Mouse (Mus musculus) heart, adult 11 months (tissue): ENCODE data around the gene Ocm.
A peak's percentile ranks its signal among the peaks of the same experiment; 100 is the strongest.
"Not testable (repeated sequence)": the region's sequence is repeated elsewhere in the genome, so short reads cannot be mapped to it uniquely, and the experiment has no call there.

Experiments used
- DNase-seq: peaks from one replicate; pipeline ENCODE4 v3.0.0; 2022

The Ocm gene

GRCm38 (mm10) chr5:144026620-144027263, at the start of gene Ocm:
TSS of gene Ocm (minus strand) at chr5:144026670.
- DNase-seq: no peak

DNA sequence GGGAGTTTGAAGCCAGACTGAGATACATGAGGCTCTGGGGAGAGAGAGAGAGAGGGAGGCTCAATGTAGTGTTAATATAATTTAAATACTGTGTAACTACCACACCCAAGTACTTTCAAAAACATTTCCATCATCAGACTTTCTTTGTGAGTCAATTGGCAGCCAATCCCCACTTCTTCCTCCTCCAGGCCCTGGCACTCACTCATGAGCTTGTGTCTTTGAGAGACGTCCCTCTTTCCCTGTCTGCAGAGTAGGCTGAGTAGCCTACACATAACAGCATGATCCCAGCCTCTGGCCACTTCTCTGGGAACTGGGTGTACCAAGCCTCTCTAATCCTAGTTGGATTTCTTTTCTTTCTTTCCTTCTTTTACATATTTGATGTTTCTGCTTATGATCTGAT, 44.8 kb upstream of the Ocm start:
- DNase-seq: no peak

DNA sequence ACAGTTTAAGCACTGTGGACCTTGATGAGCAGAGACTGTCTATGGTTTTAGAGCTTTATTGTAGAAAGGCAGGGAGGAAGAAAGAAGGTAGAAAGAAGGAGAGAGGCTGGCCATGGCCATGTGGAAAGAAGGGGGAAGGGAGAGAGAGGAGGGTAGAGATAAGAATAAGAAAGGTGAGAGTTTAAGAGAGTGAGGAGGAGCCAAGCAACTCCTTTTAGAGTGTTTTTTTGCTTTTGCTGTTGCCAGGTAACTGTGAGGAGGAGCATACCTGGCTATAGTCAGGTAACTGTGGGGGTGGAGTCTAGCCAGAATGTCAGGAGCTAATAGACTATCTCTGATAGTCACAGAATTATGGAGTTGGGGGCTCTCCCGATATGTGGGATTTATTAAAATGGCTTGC, 43.6 kb upstream of the Ocm start:
- no peak for DNase-seq

GRCm38 (mm10) chr5:144066036-144066435, 39.6 kb upstream of the Ocm start:
- DNase-seq: no peak

GRCm38 (mm10) chr5:144064093-144064492, 37.6 kb upstream of the Ocm start:
- DNase-seq: no peak

DNA sequence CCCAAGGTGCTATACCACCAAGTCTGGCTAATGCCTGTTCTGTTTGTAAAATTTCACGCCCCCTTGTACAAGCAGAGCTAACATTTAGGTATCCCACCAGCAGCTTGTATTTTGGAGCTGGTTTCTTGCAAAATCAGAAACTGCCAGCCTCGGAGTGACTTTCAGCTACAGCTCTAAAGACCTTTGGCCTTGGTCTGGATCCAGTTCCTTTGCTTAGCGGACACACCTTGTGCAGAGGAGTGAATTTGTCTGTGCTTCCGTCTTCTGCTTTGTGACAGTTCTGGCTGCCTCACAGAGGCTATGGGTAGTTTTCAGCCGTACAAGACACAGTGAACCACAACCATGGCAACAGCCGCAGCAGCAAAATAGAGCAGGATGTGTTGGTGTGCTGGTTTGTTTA, 27.9 kb upstream of the Ocm start:
- DNase-seq: no peak

DNA sequence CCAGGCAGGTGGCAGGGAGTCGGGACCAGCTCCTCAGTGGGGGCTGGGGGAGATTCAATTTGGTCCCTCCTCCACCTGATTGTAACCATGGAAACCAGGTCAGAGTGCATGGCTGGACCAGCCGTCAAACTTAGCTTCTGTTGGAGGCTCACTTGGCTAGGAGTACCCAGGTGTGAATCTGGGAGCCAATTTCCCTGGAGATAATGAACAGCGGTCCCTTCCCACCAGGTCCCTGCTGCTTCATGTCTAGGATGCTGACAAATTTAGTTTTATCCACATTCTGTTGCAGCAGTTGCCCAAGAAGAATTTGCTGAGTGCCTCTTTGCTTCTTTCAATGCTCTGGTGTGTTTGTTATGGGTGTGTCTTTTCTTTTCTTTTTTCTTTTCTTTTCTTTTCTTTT, 27.0 kb upstream of the Ocm start:
- no peak for DNase-seq

- no peak for DNase-seq
Observed at GRCm38 (mm10) chr5:144051268-144051667, 24.8 kb upstream of the Ocm start.

DNA sequence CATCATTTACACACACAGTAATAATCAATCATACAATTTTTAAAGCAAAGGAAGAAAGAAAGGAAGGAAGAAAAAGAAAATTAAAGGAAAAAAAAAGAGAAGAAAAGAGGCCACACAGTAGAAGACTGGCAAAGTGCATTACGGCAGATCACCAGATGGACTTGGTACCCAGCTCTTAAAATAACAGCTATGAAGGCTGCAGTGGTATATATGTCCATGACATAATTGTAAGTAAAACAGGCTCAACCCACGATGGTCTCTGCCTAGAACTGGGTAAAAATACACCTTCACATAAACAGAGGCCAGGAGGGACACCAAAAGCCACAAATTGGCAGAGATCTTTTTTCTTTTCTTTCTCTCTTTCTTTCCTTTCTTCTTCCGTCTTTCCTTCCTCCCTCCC, 23.4 kb upstream of the Ocm start:
- no peak for DNase-seq

GRCm38 (mm10) chr5:144047324-144047723, 20.9 kb upstream of the Ocm start:
- DNase-seq: no peak

DNA sequence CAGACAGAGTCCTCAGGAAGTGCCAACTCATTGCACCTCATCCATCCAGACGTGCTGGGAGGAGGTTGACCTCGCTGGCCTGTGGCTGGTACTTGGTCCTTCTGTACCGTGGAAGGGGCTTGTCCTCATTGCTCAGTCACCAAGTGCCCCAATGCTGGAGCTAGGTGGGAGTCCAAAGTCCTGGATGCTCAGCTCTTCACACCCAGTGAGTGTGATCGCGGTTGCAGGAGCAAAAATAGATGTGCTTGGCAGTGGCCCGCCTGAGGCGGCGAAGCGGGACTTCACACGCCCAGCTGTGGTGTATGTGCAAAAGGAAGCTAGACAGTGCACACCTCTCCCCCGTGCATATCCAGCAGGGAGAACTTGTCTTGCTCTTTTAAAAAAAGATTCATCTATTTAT, 16.7 kb upstream of the Ocm start:
- no peak for DNase-seq

DNA sequence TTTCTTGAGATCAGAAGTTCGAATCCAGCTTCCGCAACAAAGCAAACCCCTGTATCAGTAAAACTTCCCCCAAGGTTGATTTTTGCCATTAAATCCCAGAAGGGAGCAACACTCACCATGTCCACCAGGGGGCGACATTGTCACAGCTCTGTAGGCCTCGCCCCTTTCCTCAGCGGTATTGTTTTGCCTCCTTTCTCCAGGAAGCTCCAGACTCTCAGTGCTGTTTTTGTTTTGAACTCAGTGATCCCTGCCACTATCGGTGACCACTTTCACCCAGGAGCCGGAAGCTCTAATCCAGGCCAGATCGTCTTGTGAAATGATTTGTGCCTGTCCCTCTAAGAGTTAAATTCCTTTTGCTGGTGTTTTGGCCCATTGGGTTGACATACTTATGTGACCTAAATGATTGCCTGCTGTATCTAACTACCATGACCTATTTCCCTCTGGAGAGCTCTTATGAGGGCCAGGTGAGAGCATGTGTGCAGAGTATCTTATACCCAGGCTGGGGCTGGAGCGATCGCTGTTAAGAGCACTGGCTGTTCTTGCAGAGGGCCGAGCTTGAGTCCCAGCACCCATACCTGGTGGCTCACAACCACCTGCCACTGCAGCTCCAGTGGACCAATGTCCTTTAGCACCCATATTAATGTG, 14.4 kb upstream of the Ocm start:
- peak; percentile 92 for DNase-seq

GRCm38 (mm10) chr5:144039886-144040285, 13.4 kb upstream of the Ocm start:
- no peak for DNase-seq

GRCm38 (mm10) chr5:144039156-144039675, 12.7 kb upstream of the Ocm start:
- DNase-seq: no peak

GRCm38 (mm10) chr5:144036952-144037351, 10.5 kb upstream of the Ocm start:
- DNase-seq: no peak

DNA sequence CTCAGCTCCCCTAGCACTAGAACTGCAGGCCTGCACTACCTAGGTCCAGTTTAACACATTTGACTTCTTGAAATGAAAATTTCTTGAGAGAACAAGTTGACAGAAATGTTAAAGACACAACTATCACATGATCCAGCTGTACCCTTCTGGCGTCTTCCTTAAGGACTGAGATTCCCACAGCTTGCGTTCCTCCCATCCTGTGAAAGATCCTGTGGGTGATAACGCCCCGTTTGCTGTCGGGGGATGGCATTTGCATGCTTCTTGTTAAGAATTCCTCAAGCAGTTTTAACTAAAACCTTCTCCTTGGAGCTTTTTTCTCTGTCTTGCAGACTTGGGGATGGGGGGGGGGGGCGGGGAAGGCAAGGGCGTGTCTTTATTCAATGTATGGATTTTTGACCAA, 8.1 kb upstream of the Ocm start:
- no peak for DNase-seq

GRCm38 (mm10) chr5:144032491-144032890, 6.0 kb upstream of the Ocm start:
- no peak for DNase-seq

GRCm38 (mm10) chr5:144015845-144016244, 10.6 kb downstream of the Ocm start:
- no peak for DNase-seq

DNA sequence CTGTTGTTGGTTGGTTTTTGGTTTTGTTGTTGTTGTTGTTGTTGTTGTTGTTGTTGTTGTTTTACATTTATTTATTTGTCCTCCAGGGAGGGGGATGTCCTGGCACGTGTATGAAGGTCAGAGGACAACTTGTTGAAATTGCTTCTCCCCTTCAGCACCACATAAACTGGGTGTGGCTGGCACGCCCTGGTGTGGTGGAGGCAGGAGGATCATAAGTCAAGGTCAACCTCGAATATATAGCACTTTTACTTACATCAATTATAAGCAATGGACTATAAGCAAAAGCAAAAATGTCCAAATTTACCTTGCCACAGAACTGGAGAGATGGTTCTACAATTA, 11.2 kb downstream of the Ocm start:
- DNase-seq: no peak

DNA sequence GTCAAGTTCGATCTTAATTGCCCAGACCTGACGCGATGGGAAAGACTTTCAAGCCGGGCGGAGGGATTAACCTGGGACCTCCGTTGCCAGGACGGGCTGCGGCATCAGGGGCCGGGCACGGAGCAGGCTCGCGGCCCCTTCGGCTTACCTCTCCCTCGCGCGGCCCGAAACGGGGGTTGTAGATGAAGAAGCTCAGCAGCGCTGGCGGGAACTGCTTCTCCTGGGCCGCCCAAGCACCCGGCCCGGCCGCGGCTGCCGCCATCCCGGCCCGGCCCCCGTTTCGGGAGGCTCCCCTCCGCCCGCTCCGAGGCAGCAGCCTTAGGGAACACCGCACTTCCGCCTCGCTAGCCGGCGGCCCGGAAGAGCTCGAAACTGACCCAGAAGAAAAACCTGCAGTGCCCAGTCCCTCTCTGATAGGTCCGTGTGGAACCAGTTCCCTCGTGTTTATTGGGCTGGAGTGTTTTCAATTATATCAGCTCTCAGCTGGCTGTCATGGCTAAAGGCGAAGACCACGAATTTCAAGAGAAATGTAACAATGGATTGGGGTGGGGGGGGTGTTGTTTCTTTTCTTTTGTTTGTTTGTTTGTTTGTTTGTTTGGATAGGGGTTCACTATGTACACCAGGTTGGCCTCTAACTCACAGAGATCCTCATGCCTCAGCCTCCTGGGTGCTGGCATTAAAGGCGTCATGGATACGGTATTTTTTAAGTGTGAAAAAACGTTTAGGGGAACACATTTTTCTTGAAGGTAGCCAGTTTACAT, 11.7 kb downstream of the Ocm start, which contains the start of gene Ccz1:
Gene Ccz1, minus strand, starts transcription at position 327 of the 761 bp plus-strand sequence.
- DNase-seq: peak; percentile 99

DNA sequence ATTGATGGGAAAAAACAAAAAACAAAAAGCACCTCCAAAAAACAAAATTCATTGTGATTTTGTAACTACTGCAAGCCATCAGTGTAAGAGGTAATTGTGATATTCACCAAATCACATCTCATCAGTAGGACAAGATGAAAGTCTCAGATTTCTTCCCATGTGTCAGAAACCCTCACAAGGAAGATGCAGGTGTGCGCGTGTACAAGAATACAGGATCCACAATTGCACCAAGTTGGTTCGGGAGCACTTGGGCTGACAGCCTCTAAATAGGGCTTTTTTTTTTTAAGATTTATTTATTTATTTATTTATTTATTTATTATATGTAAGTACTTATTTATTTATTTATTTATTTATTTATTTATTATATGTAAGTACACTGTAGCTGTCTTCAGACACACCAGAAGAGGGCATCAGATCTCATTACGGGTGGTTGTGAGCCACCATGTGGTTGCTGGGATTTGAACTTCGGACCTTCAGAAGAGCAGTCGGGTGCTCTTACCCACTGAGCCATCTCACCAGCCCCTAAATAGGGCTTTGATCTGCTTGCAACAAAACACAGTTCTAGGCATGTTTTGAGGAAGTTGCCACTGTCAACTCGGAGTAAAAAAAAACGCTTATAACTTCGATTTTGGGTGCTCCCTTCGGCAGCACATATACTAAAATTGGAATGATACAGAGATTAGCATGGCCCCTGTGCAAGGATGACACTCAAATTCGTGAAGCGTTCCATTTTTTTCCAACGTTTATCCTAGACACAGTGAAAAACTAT, 12.9 kb downstream of the Ocm start:
- DNase-seq: not testable (repeated sequence)

GRCm38 (mm10) chr5:144002461-144003192, 23.8 kb downstream of the Ocm start:
- no peak for DNase-seq
